Mouse (Mus musculus) layer of hippocampus, postnatal 10 days (tissue): Measurements from ENCODE around the gene Cdh20. TPM values are rescaled to one million over a fixed set of nuclear protein-coding genes. Genes with fewer than 3 reads are reported as not detected.
"Not testable (repeated sequence)": the region's sequence is repeated elsewhere in the genome, so short reads cannot be mapped to it uniquely, and the experiment has no call there.

ENCODE experiments used
- DNase-seq, 2 experiments: peaks; one replicate each; pipeline ENCODE4 v3.0.0; 2021; ENCODE audit warnings: low spot score in 2 of 2
- total RNA-seq, 2 experiments: library from RNA; stranded (reverse); gene quantifications; 2 replicates each; pipeline ENCODE4 v1.2.3; 2021

Cdh20 gene
- total RNA-seq, 2 experiments from 2014 or later, result 17.8 to 18.0 TPM

DNA sequence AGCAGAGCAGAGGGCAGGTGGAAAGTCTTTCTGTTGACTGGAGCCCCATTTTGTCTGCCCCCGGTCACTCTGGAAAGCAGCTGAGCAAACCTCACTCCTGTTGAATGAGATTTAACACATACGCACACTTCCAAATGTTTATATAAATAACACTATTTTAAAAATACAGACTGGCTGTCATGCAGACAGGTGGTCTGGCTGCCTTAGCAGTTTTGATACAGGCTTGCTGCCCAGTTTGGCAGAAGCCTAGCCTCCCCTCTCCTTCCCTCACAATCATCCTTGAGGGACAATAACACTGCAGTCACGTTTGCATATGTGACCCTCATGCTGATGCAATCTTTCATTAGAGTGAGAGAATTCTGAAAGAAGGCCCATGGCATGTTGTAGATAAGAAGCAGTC, 144.1 kb downstream of the Cdh20 start:
- peak; percentile 26 to 31 for DNase-seq

DNA sequence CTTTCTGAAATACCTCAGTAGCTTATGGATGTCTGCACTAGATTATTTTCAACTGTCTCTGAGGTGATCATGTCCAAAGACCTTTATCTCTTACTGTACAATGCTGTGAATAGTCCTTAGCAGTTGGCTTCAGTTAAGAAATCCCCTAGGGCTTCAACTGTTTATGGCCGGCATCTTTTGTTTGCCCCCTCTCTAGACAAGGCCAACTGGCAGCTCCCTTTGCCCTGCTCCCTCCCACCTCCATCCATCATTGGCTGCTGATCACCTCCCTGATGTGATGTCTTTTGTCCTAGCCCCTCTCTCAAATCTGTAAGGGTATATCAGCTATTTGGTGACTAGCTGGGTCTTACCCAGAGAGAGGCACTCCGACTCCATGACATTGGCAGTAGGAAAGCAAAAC, 148.2 kb downstream of the Cdh20 start:
- DNase-seq, result no peak

- no peak for DNase-seq
These were observed 149.0 kb downstream of the Cdh20 start for GRCm38 (mm10) chr1:104917307-104917836.

- no peak for DNase-seq
These were observed 164.7 kb downstream of the Cdh20 start for GRCm38 (mm10) chr1:104933051-104933450.

GRCm38 (mm10) chr1:104936966-104937365, 168.6 kb downstream of the Cdh20 start:
- no peak for DNase-seq

DNA sequence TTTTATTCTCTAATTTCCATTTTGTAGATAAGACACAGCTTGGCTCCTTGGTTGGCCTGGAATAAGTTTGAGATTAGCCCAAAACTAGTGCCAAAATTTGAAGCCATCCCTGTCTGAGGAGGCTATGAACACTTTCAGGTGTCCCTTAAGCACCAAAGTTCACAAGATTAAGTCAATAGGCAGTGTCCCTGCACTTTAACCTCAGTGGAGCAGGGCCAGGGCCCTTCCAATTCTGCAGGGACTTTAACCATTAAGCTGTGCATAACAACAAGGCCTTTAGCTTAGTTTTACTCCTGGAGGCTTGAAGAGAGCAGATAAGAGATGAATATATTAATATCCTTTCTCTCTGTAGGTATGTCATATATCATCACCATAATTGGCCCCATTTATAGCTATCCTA, 170.8 kb downstream of the Cdh20 start:
- DNase-seq, result no peak

DNA sequence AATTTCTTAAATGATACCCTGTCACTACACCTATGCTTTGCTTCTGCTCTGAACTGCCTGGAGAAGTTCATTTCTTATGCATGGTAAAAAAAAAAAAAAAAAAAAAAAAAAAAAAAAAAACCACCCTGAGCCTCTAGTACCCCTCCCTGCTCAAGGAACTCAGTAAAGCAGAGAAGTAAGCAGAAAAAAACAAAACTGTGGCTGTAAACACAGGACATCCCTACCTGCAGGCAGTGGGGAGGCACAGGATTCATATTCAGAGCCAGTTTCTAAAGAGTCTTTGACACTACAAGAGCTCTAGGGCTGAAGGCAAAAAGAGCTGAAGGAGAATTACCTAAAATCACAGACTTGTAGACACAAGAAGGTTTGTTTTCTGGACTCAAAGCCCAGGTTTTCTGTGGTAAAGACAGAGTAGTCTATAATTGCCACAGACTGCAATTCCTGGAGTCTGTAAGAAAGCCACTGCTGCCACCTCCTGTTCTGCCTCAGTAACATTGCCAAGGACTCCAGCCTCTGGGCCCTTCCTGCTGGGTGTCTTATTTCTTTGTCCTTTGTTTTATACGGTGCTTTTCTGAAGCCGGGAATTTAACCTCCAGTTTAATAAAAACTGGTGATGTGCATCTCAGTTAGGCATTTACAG, 176.3 kb downstream of the Cdh20 start:
- peak; percentile 50 to 68 for DNase-seq

GRCm38 (mm10) chr1:104945110-104945489, 176.8 kb downstream of the Cdh20 start:
- DNase-seq, result no peak

GRCm38 (mm10) chr1:104949640-104950039, 181.3 kb downstream of the Cdh20 start:
- not testable (repeated sequence) for DNase-seq

DNA sequence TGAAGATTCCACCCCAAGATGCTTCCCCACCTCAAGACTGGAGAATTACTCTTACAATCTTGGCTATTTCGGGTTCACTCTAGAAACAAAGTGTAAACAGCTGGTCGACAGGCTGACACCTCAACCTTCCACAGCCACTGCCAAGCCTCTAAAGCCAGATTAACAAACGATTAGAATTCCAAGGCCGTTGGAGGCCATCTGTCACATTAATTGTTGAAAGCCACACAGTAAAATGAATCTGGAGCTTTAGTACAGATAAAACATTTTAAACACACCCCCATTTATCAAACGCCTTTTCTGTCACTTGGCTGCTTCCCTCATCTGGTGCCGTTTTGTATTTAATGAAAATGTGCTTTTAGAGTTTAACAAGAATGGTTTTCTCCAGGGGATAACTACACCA, 188.7 kb downstream of the Cdh20 start:
- DNase-seq, result peak in 1 of 2 experiments; percentile 25

GRCm38 (mm10) chr1:104961670-104962069, 193.3 kb downstream of the Cdh20 start:
- no peak for DNase-seq

GRCm38 (mm10) chr1:104962257-104962656, 193.9 kb downstream of the Cdh20 start:
- DNase-seq, result no peak

- peak in 1 of 2 experiments; percentile 41 for DNase-seq
These were observed 210.7 kb downstream of the Cdh20 start for GRCm38 (mm10) chr1:104979068-104979467.

DNA sequence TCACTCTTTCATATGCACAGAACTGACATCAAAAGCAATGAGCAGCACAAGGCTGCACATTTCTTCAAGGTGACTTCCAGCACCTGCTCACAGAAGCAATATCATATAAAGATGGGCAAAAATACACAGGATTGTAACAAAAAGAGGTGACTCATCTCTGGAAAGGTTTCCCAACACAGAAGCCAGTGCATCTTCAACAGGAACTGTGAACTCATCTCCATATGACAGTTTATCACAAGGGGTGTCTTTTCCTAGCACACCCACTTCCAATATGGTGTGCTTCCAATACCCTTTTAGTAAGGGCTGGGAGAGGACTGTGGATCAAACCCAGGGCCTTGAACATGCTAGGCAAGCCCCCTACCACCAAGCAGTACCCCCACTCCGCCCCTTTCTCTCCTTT, 211.9 kb downstream of the Cdh20 start:
- no peak for DNase-seq

GRCm38 (mm10) chr1:104986222-104986973, 218.1 kb downstream of the Cdh20 start:
- no peak for DNase-seq

GRCm38 (mm10) chr1:104987526-104987925, 219.2 kb downstream of the Cdh20 start:
- DNase-seq, result no peak

GRCm38 (mm10) chr1:104992441-104992840, 224.1 kb downstream of the Cdh20 start:
- DNase-seq, result no peak

GRCm38 (mm10) chr1:104993905-104994611, 225.7 kb downstream of the Cdh20 start:
- no peak for DNase-seq

- no peak for DNase-seq
These were observed 226.3 kb downstream of the Cdh20 start for GRCm38 (mm10) chr1:104994612-104994986.

DNA sequence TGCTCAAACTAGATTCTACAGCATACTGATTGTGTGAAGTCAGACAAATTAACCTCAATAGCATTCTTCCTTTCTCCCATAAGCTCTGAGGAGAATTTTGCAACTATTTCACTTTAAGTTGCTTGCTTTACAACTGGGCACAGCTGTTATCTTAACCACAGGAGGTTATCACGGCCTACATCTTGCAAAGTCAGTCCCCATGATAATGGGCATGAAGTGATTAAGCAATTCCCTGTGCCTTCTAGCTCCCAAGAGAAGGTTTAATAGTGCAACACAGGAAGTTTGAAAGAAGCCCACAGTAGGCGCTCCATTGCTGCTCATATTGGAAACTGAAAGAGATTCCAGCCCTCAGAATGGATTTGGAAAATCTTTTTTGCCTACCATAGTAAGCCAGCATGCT, 229.5 kb downstream of the Cdh20 start:
- no peak for DNase-seq

- no peak for DNase-seq
These were observed 233.8 kb downstream of the Cdh20 start for GRCm38 (mm10) chr1:105002179-105002578.

- no peak for DNase-seq
These were observed 235.5 kb downstream of the Cdh20 start for GRCm38 (mm10) chr1:105003786-105004185.
